Mouse (Mus musculus) embryonic facial prominence, embryonic 11.5 days (tissue): ENCODE results near the gene Zfp882. TPM values are rescaled to one million over a fixed set of nuclear protein-coding genes. Genes with fewer than 3 reads are reported as not detected.

Experiments used
- ATAC-seq: fragments of 200-750 bp; cut with Nextera tagmentation; replicated peaks from 2 replicates; pipeline ENCODE4 v1.8.0; 2017; ENCODE audit warnings: low read depth; ENCODE audit not compliant: insufficient number of reproducible peaks, low FRiP score, low TSS enrichment
- DNase-seq: peaks from one replicate; pipeline ENCODE4 v3.0.0-alpha.2; 2015; ENCODE audit warnings: low spot score
- H3K27ac ChIP-seq: fragments of 300-500 bp; sonication (generic); replicated peaks from 2 replicates; pipeline ENCODE4 v1.5.1; 2014; ENCODE audit warnings: mild to moderate bottlenecking, low read depth, low read length, control low read depth
- H3K27me3 ChIP-seq: fragments of 300-500 bp; sonication (generic); 2 replicates; pipeline ENCODE4 v1.6.1; 2014; ENCODE audit warnings: mild to moderate bottlenecking, low read length, moderate library complexity, mixed read lengths; ENCODE audit not compliant: control insufficient read depth, insufficient read depth
- H3K36me3 ChIP-seq: fragments of 300-500 bp; sonication (generic); replicated peaks from 2 replicates; pipeline ENCODE4 v1.6.1; 2014; ENCODE audit warnings: low read depth, mild to moderate bottlenecking, low read length, moderate library complexity, mixed read lengths; ENCODE audit not compliant: control insufficient read depth, insufficient read depth
- H3K4me1 ChIP-seq: fragments of 300-500 bp; sonication (generic); 2 replicates; pipeline ENCODE4 v1.6.1; 2014; ENCODE audit warnings: low read length, mixed read lengths; ENCODE audit not compliant: control insufficient read depth, insufficient read depth
- H3K4me2 ChIP-seq: fragments of 300-500 bp; sonication (generic); 2 replicates; pipeline ENCODE4 v1.6.1; 2014; ENCODE audit warnings: low read depth, mild to moderate bottlenecking, control low read depth, low read length, moderate library complexity
- H3K4me3 ChIP-seq: fragments of 300-500 bp; sonication (generic); 2 replicates; pipeline ENCODE4 v1.5.1; 2014; ENCODE audit warnings: low read depth, low read length, control low read depth
- H3K9ac ChIP-seq: fragments of 300-500 bp; sonication (generic); replicated peaks from 2 replicates; pipeline ENCODE4 v1.6.1; 2014; ENCODE audit warnings: mild to moderate bottlenecking, control low read depth, low read length
- H3K9me3 ChIP-seq: fragments of 300-500 bp; sonication (generic); replicated peaks from 2 replicates; pipeline ENCODE4 v1.6.1; 2016; ENCODE audit warnings: mild to moderate bottlenecking, low read length, inconsistent platforms, mixed read lengths; ENCODE audit not compliant: control insufficient read depth
- WGBS: fragments of 180-500 bp; shearing (Covaris S2); extraction: QIAGEN DNeasy Blood & Tissue Kit; methylation state at CpG from one replicate; pipeline ENCODE4 v1.1.7; 2014; 5-methylcytosine and 5-hydroxymethylcytosine counted together
- polyA plus RNA-seq: library from polyadenylated mRNA; unstranded; fragments of >200 nt; fragmentation: Nextera tagmentation; extraction: Ambion mirVana; gene quantifications from 2 replicates; pipeline ENCODE4 v1.2.1, GENCODE M21; 2014

Gene Zfp882
- polyA plus RNA-seq, 1 experiment from 2014 or later = 6.5 TPM

- Histone ChIP-seq H3K9me3 (no peaks in the 10 kb centered on the region), H3K9ac (no peak overlapping the region), H3K4me1 (no peaks in the 10 kb centered on the region), H3K36me3 (peaks cover 3% of the 10 kb centered on the region), H3K27ac (no peak overlapping the region), H3K4me3 (no peak overlapping the region), H3K27me3 (no peaks in the 10 kb centered on the region), H3K4me2 (no peak overlapping the region)
- ATAC-seq = no peak
- WGBS = 97% methylated on average over 9 of the region's 9 CpGs
- DNase-seq = no peak
Measured at GRCm38 (mm10) chr8:71954666-71955065, 46.3 kb downstream of the Zfp882 start.

- Histone ChIP-seq H3K4me3 (no peak overlapping the region), H3K9ac (no peak overlapping the region), H3K9me3 (no peaks in the 10 kb centered on the region), H3K36me3 (no peaks in the 10 kb centered on the region), H3K27me3 (no peaks in the 10 kb centered on the region), H3K4me1 (no peaks in the 10 kb centered on the region), H3K4me2 (no peak overlapping the region), H3K27ac (no peak overlapping the region)
- DNase-seq (no peak), ATAC-seq (no peak)
Measured at GRCm38 (mm10) chr8:71960483-71960882, 52.1 kb downstream of the Zfp882 start.

GRCm38 (mm10) chr8:71961796-71962195 lies 53.4 kb downstream of the Zfp882 start:
- Histone ChIP-seq H3K9ac (no peak overlapping the region), H3K36me3 (peaks cover 10% of the 10 kb centered on the region), H3K27me3 (no peaks in the 10 kb centered on the region), H3K4me2 (no peak overlapping the region), H3K27ac (no peak overlapping the region), H3K9me3 (no peaks in the 10 kb centered on the region), H3K4me1 (no peaks in the 10 kb centered on the region), H3K4me3 (no peak overlapping the region)
- DNase-seq (no peak), ATAC-seq (no peak)
- WGBS = 84% methylated on average over 5 of the region's 5 CpGs

GRCm38 (mm10) chr8:71964051-71964450 lies 55.6 kb downstream of the Zfp882 start:
- Histone ChIP-seq H3K9ac (no peak overlapping the region), H3K36me3 (peaks cover 19% of the 10 kb centered on the region)
- ATAC-seq = no peak

GRCm38 (mm10) chr8:71965166-71965565 lies 56.8 kb downstream of the Zfp882 start:
- H3K9ac ChIP-seq = no peak overlapping the region
- no peak overlapping the region for H3K27ac ChIP-seq
- H3K36me3 ChIP-seq = peaks cover 19% of the 10 kb centered on the region
- ATAC-seq = no peak
- no peaks in the 10 kb centered on the region for H3K4me1 ChIP-seq
- H3K27me3 ChIP-seq = no peaks in the 10 kb centered on the region
- H3K9me3 ChIP-seq = no peaks in the 10 kb centered on the region
- DNase-seq = no peak
- no peak overlapping the region for H3K4me3 ChIP-seq
- no peak overlapping the region for H3K4me2 ChIP-seq
- WGBS = 89% methylated on average over 2 of the region's 2 CpGs

More at GRCm38 (mm10) chr8:71964051-71964450, 55.6 kb downstream of the Zfp882 start:
- Histone ChIP-seq H3K9me3 (no peaks in the 10 kb centered on the region), H3K4me3 (no peak overlapping the region), H3K4me2 (no peak overlapping the region), H3K4me1 (no peaks in the 10 kb centered on the region), H3K27me3 (no peaks in the 10 kb centered on the region), H3K27ac (no peak overlapping the region)
- WGBS = 84% methylated on average over 3 of the region's 3 CpGs
- DNase-seq = no peak

Other genes with a start within 250 kb of the Zfp882 start
- gene Unc13a, start 236.9 kb upstream of the Zfp882 start, polyA plus RNA-seq = 1.2 and 1.7 TPM in 2 replicates
- gene Jak3, start 232.3 kb upstream of the Zfp882 start, polyA plus RNA-seq = 1.2 and 1.9 TPM in 2 replicates
- gene Insl3, start 219.4 kb upstream of the Zfp882 start, polyA plus RNA-seq = 0.42 TPM in 1 of 2 replicates, not detected in the other
- gene B3gnt3, start 206.8 kb upstream of the Zfp882 start, polyA plus RNA-seq = 0.47 and 0.58 TPM in 2 replicates
- 3.8 and 5.0 TPM in 2 replicates for gene Fcho1, start 182.9 kb upstream of the Zfp882 start, polyA plus RNA-seq
- gene Zfp709, start 26.6 kb upstream of the Zfp882 start, polyA plus RNA-seq = 8.1 and 8.9 TPM in 2 replicates
- gene Zfp617, start within 50 bp of the Zfp882 start, polyA plus RNA-seq = 33.1 and 34.5 TPM in 2 replicates
- 30.9 and 32.1 TPM in 2 replicates for gene Zfp961, start 42.4 kb downstream of the Zfp882 start, polyA plus RNA-seq
- gene Cyp4f18, start 101.0 kb downstream of the Zfp882 start, polyA plus RNA-seq = 0.36 and 0.71 TPM in 2 replicates
- not detected in 2 replicates for gene Olfr372, start 132.6 kb downstream of the Zfp882 start, polyA plus RNA-seq
- gene Olfr373, start 174.6 kb downstream of the Zfp882 start, polyA plus RNA-seq = not detected in 2 replicates
- gene Olfr374, start 198.4 kb downstream of the Zfp882 start, polyA plus RNA-seq = 0.13 TPM in 1 of 2 replicates, not detected in the other
- gene Tpm4, start 226.4 kb downstream of the Zfp882 start, polyA plus RNA-seq = 836 and 874 TPM in 2 replicates